Mouse (Mus musculus): ENCODE measurements around the gene Olfr1564. TPM values are rescaled to one million over a fixed set of nuclear protein-coding genes. Genes with fewer than 3 reads are reported as not detected.
"Not testable (repeated sequence)": the region's sequence is repeated elsewhere in the genome, so short reads cannot be mapped to it uniquely, and the experiment has no call there.

Gene Olfr1564
- 1 to 10 TPM; 1.1 to 2.3 TPM for total RNA-seq (2021)

DNA sequence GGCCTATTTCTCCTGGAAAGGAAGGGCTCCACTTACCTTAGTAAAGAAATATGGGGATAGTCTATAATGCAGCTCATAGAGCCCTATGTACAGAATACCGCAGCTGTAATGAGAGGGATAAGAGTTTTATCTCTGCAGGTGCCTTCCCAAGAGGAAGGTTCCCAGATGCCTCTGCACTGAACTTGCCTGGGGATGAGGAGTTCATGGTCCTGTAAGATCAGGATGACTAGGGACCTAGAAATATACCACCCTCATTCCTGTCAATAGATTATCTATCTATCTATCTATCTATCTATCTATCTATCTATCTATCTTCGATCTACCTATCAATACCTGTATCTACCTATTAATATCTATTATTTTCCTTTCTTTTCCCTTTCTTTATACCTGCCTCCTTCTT is at the start of gene Olfr1564:
Gene Olfr1564 (minus strand): TSS at position 101 of the 400 bp plus-strand sequence.
- no peak for DNase-seq (ENCODE audit: low spot score in 2 of 2)
- intact Hi-C loops (cut with DNase I): no loop called here

DNA sequence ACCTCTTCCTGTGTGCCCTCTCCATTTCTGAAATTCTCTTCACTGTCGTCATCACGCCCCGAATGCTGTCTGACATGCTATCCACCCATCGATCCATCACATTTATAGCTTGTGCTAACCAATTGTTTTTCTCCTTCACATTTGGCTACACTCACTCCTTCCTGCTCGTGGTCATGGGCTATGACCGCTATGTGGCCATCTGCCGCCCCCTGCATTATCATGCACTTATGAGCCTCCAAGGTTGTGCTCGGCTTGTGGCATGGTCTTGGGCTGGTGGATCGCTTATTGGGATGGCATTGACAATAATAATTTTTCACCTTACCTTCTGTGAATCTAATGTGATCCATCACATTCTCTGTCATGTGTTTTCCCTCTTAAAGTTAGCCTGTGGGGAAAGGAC is 47.4 kb upstream of the Olfr1564 start:
- intact Hi-C loops (cut with DNase I): no loop called here

DNA sequence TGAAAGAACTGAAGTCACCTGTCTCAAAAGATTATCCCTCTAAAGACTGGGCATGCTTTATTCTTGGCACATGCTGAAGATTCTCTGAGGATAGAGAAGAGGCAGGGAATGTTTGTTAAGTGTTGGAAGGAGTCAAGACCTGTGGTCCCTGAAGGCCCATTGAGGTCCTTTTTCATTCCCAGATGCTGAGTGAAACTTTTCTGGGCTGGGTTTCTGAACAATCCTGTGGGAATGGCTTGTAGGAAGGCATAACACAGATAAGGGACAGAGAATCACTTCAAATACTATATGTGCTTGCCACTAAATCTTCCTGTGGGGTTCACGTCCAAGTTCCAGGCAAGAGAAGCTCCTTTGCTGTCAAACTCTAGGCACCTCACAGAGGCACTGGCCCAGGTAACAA is 42.9 kb upstream of the Olfr1564 start, which contains the start of gene Olfr63:
Gene Olfr63 (plus strand): TSS at position 301 of the 400 bp plus-strand sequence.
- DNase-seq (ENCODE audit: low spot score in 2 of 2): no peak
- intact Hi-C loops (cut with DNase I): no loop called here

More for the DNA sequence above, 47.4 kb upstream of the Olfr1564 start:
- DNase-seq (ENCODE audit: low spot score in 2 of 2): no peak

GRCm38 (mm10) chr17:33255319-33255657 is 33.8 kb upstream of the Olfr1564 start:
- DNase-seq (ENCODE audit: low spot score in 2 of 2); intact Hi-C loops (cut with DNase I): not testable (repeated sequence)

DNA sequence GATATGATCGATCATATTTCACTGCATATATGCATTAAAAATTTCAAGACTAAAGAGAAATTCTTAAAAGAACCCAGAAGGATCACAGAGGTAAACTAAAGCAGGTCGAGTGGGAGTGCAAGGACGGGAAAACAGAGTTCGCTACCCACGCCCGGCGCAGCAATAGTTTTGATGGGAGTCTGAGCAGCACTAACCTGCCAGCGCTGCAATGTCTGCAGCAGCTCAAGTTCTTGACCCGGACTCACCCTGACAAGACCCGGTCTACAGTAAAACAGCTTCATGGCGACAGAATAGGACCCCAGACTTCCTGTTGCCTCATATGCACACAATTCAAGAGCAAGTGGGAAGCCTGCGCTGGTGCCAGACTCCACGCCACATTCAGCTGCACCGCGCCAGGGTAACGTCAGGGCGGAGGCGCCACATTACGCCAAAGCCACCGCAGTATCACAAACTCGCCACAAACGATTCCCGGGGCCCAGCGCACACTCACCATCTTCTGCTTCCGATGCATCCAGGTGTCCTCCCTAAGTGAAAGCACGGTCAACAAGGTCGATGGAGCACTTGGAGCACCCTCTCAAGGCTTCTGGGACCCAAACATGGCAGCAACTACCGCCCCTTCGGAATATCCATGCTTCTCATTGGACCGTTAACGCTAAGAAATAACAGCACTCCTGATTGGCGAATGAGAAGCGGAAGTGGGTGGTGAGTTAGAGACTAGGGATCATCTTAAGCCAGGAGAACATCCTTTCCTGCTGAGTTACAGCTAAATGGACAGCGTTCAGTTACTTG is 33.2 kb upstream of the Olfr1564 start, which contains the start of gene Zfp955a:
Gene Zfp955a (minus strand): TSS at position 616 of the 789 bp plus-strand sequence.
- DNase-seq (ENCODE audit: low spot score in 2 of 2); intact Hi-C loops (cut with DNase I): not testable (repeated sequence)

- intact Hi-C loops (cut with DNase I): loop anchor here (10.0 kb wide), 1 partner anchor 68 kb away; no protein-coding TSS in a partner anchor
Observed at GRCm38 (mm10) chr17:33236646-33237045, 15.2 kb upstream of the Olfr1564 start.

DNA sequence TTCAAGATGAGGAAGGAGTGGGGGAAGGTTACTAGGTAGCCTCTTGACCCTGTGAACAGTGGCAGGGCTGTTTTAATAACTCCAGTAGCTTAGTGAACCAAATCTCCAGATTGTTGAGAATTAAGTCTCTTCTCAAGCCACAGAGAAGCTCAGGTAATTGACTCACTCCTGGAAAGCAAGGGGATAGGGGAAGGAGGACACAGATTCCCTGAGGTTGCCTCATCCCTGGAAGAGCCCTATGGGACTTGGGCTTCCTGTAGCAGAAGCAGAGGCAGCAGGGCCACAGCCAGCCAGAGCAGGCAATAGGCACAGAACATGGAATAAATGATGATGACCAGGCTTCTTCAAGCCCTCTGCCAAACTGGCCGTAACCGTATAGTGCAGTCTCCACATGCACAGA is 30.5 kb downstream of the Olfr1564 start, which contains the start of gene Olfr239:
Gene Olfr239 (plus strand): TSS at position 301 of the 400 bp plus-strand sequence.
- intact Hi-C loops (cut with DNase I); DNase-seq (ENCODE audit: low spot score in 2 of 2): not testable (repeated sequence)

More at GRCm38 (mm10) chr17:33236646-33237045, 15.2 kb upstream of the Olfr1564 start:
- not testable (repeated sequence) for DNase-seq (ENCODE audit: low spot score in 2 of 2)

DNA sequence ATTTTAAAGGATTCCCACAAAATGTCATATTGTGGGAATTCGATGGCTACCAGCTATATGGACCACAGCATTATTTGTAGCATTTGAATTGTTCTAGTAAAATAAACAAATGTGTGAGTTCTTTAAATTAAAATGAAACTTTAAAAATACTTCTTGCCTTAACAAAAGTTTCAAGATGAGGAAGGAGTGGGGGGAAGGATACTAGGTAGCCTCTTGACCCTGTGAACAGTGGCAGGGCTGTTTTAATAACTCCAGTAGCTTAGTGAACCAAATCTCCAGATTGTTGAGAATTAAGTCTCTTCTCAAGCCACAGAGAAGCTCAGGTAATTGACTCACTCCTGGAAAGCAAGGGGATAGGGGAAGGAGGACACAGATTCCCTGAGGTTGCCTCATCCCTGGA is 53.3 kb downstream of the Olfr1564 start, which contains the start of gene Olfr55:
Gene Olfr55 (plus strand): TSS at position 301 of the 400 bp plus-strand sequence.
- DNase-seq (ENCODE audit: low spot score in 2 of 2); intact Hi-C loops (cut with DNase I): not testable (repeated sequence)

Other genes starting within 250 kb of the Olfr1564 start
- gene Zfp952, start 228.6 kb downstream of the Olfr1564 start, total RNA-seq (2021): 10 to 100 TPM; 13.6 to 18.2 TPM
- gene Zfp763, start 188.3 kb downstream of the Olfr1564 start, total RNA-seq (2021): 10 to 100 TPM; 18.3 to 19.6 TPM
- gene 4921501E09Rik, start 153.6 kb downstream of the Olfr1564 start, total RNA-seq (2021): not detected
- 10 to 100 TPM; 15.4 to 19.9 TPM for gene Zfp563, start 132.4 kb downstream of the Olfr1564 start, total RNA-seq (2021)
- gene Morc2b, start 82.0 kb downstream of the Olfr1564 start, total RNA-seq (2021): 1 to 10 TPM; 2.0 to 4.9 TPM
- gene Olfr55, start 53.2 kb downstream of the Olfr1564 start, total RNA-seq (2021): not detected
- gene Olfr239, start 30.4 kb downstream of the Olfr1564 start, total RNA-seq (2021): not detected
- gene Zfp955a, start 33.5 kb upstream of the Olfr1564 start, total RNA-seq (2021): 10 to 100 TPM; 13.0 to 13.5 TPM
- not detected for gene Olfr63, start 43.0 kb upstream of the Olfr1564 start, total RNA-seq (2021)
- gene Zfp955b, start 67.9 kb upstream of the Olfr1564 start, total RNA-seq (2021): 10 to 100 TPM; 30.8 to 31.4 TPM
- gene Zfp81, start 137.2 kb upstream of the Olfr1564 start, total RNA-seq (2021): 10 to 100 TPM; 17.1 to 19.3 TPM
- gene Zfp101, start 173.0 kb upstream of the Olfr1564 start, total RNA-seq (2021): 10 to 100 TPM; 10.8 to 12.2 TPM
- under 1 TPM in 1 of 2 experiments, not detected in 1; 0.29 TPM for gene Actl9, start 211.2 kb upstream of the Olfr1564 start, total RNA-seq (2021)